Mouse (Mus musculus): ENCODE measurements around the gene Lsm3. TPM values are rescaled to one million over a fixed set of nuclear protein-coding genes. Genes with fewer than 3 reads are reported as not detected.

The Lsm3 gene
- polyA plus RNA-seq, 1 experiment from 2014 or later: 121 TPM

- under 1% methylated on average over 74 of the region's 74 CpGs for WGBS
- Histone ChIP-seq H3K36me3 (ENCODE audit: control insufficient read depth, insufficient read depth, low read length) (peaks cover 3% of the 10 kb centered on the region), H3K27ac (replicated peaks) (peak within 1 kb of the TSS; percentile 84), H3K9ac (ENCODE audit: low read length) (peak within 1 kb of the TSS; percentile 76), H3K4me2 (replicated peaks; ENCODE audit: low read depth) (peak within 1 kb of the TSS; percentile 77), H3K27me3 (ENCODE audit: control insufficient read depth, insufficient read depth, low read length) (no peaks in the 10 kb centered on the region), H3K9me3 (ENCODE audit: control insufficient read depth, low read length) (no peaks in the 10 kb centered on the region), H3K4me3 (ENCODE audit: low read depth, low read length) (peak within 1 kb of the TSS; percentile 76), H3K4me1 (replicated peaks; ENCODE audit: control insufficient read depth, insufficient read depth) (peaks cover 7% of the 10 kb centered on the region)
- TF ChIP-seq EP300 (optimal IDR thresholded peaks at IDR 0.05) (no peak), CTCF (IDR thresholded peaks at IDR 0.05; ENCODE audit: low read depth) (peak; percentile 48)
- DNase-seq (ENCODE audit: low spot score) (peak; percentile 98), ATAC-seq (ENCODE audit: low FRiP score, low TSS enrichment) (peak; percentile 97)
Observed at GRCm38 (mm10) chr6:91472868-91473804, 42.6 kb upstream of the Lsm3 start, which contains the start of the genes Chchd4 and Tmem43. Gene Chchd4 (minus strand): TSS chr6:91473546. Gene Tmem43 (plus strand): TSS chr6:91473703.

- Histone ChIP-seq H3K4me2 (replicated peaks; ENCODE audit: low read depth) (peak overlapping the region; percentile 61), H3K27me3 (ENCODE audit: control insufficient read depth, insufficient read depth, low read length) (no peaks in the 10 kb centered on the region), H3K4me1 (replicated peaks; ENCODE audit: control insufficient read depth, insufficient read depth) (peaks cover 7% of the 10 kb centered on the region), H3K9ac (ENCODE audit: low read length) (peak overlapping the region; percentile 76), H3K27ac (replicated peaks) (peak overlapping the region; percentile 84), H3K9me3 (ENCODE audit: control insufficient read depth, low read length) (no peaks in the 10 kb centered on the region), H3K36me3 (ENCODE audit: control insufficient read depth, insufficient read depth, low read length) (peaks cover 10% of the 10 kb centered on the region), H3K4me3 (ENCODE audit: low read depth, low read length) (peak overlapping the region; percentile 76)
- under 1% methylated on average over 27 of the region's 27 CpGs for WGBS
- DNase-seq (ENCODE audit: low spot score) (no peak), ATAC-seq (ENCODE audit: low FRiP score, low TSS enrichment) (peak; percentile 18; the same call in 1 of the 2 replicates)
- no peak for TF ChIP-seq EP300 (optimal IDR thresholded peaks at IDR 0.05)
- no peak for TF ChIP-seq CTCF (IDR thresholded peaks at IDR 0.05; ENCODE audit: low read depth)
Observed at GRCm38 (mm10) chr6:91473805-91474440, 41.8 kb upstream of the Lsm3 start.

GRCm38 (mm10) chr6:91474441-91475190 is 41.1 kb upstream of the Lsm3 start:
- 40% methylated on average over 9 of the region's 9 CpGs for WGBS
- Histone ChIP-seq H3K36me3 (ENCODE audit: control insufficient read depth, insufficient read depth, low read length) (peaks cover 15% of the 10 kb centered on the region), H3K27ac (replicated peaks) (peak overlapping the region; percentile 84), H3K27me3 (ENCODE audit: control insufficient read depth, insufficient read depth, low read length) (no peaks in the 10 kb centered on the region), H3K4me1 (replicated peaks; ENCODE audit: control insufficient read depth, insufficient read depth) (peaks cover 7% of the 10 kb centered on the region), H3K9me3 (ENCODE audit: control insufficient read depth, low read length) (no peaks in the 10 kb centered on the region), H3K4me3 (ENCODE audit: low read depth, low read length) (peak overlapping the region; percentile 76), H3K4me2 (replicated peaks; ENCODE audit: low read depth) (peak overlapping the region; percentile 61), H3K9ac (ENCODE audit: low read length) (peak overlapping the region; percentile 76)
- no peak for TF ChIP-seq CTCF (IDR thresholded peaks at IDR 0.05; ENCODE audit: low read depth)
- no peak for TF ChIP-seq EP300 (optimal IDR thresholded peaks at IDR 0.05)
- peak; percentile 59 for ATAC-seq (ENCODE audit: low FRiP score, low TSS enrichment)
- DNase-seq (ENCODE audit: low spot score): peak; percentile 75

- TF ChIP-seq CTCF (IDR thresholded peaks at IDR 0.05; ENCODE audit: low read depth) (no peak), EP300 (optimal IDR thresholded peaks at IDR 0.05) (no peak)
- Histone ChIP-seq H3K4me1 (replicated peaks; ENCODE audit: control insufficient read depth, insufficient read depth) (peaks cover 7% of the 10 kb centered on the region), H3K4me3 (ENCODE audit: low read depth, low read length) (no peak overlapping the region), H3K27me3 (ENCODE audit: control insufficient read depth, insufficient read depth, low read length) (no peaks in the 10 kb centered on the region), H3K9me3 (ENCODE audit: control insufficient read depth, low read length) (no peaks in the 10 kb centered on the region), H3K4me2 (replicated peaks; ENCODE audit: low read depth) (no peak overlapping the region), H3K27ac (replicated peaks) (no peak overlapping the region), H3K9ac (ENCODE audit: low read length) (no peak overlapping the region), H3K36me3 (ENCODE audit: control insufficient read depth, insufficient read depth, low read length) (peaks cover 32% of the 10 kb centered on the region)
- 80% methylated on average over 2 of the region's 2 CpGs for WGBS
- DNase-seq (ENCODE audit: low spot score): no peak
- ATAC-seq (ENCODE audit: low FRiP score, low TSS enrichment): no peak
Observed at GRCm38 (mm10) chr6:91476541-91476940, 39.2 kb upstream of the Lsm3 start.

- peak; percentile 42 for DNase-seq (ENCODE audit: low spot score)
- peak; percentile 82 for ATAC-seq (ENCODE audit: low FRiP score, low TSS enrichment)
- Histone ChIP-seq H3K4me3 (ENCODE audit: low read depth, low read length) (no peak overlapping the region), H3K9me3 (ENCODE audit: control insufficient read depth, low read length) (no peaks in the 10 kb centered on the region), H3K4me2 (replicated peaks; ENCODE audit: low read depth) (no peak overlapping the region), H3K9ac (ENCODE audit: low read length) (no peak overlapping the region), H3K36me3 (ENCODE audit: control insufficient read depth, insufficient read depth, low read length) (peaks cover 51% of the 10 kb centered on the region), H3K27ac (replicated peaks) (peak overlapping the region; percentile 45), H3K27me3 (ENCODE audit: control insufficient read depth, insufficient read depth, low read length) (no peaks in the 10 kb centered on the region), H3K4me1 (replicated peaks; ENCODE audit: control insufficient read depth, insufficient read depth) (no peaks in the 10 kb centered on the region)
- WGBS: 72% methylated on average over 2 of the region's 2 CpGs
- TF ChIP-seq CTCF (IDR thresholded peaks at IDR 0.05; ENCODE audit: low read depth): no peak
- TF ChIP-seq EP300 (optimal IDR thresholded peaks at IDR 0.05): no peak
Observed at GRCm38 (mm10) chr6:91483371-91483770, 32.4 kb upstream of the Lsm3 start.
